Mouse (Mus musculus): ENCODE measurements at regions not wholly inside any gene's neighbourhood (a gene's known extent, or its start where the extent isn't known, plus 50 kb on each side); places are given as distances from the start of the nearest gene placed in this dataset.

GRCm38 (mm10) chr5:64463570-64463969 lies 307.5 kb downstream of the Tbc1d1 start:
- DNase-seq = no peak

GRCm38 (mm10) chr5:64466320-64466719 lies 310.2 kb downstream of the Tbc1d1 start:
- DNase-seq = no peak

DNA sequence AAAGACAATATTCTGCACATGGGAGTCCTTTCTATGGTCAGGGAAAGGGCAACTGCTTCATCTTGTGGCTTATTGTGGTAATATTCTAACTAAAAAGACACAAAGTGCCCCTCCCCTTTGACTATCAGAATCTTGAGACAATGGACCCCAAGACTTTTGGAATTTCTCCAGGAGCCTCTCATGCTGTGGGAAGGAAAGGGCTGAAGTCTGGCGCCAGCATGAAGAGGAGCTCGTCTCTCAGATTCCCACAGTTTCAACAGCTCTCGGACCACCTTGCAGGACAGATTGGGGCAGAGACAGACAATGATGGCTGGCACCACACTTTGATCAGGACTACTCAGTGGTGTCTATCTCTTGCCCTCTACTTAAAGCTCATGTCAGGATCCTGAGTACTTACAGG lies 311.8 kb downstream of the Tbc1d1 start:
- DNase-seq = peak in 1 of 2 experiments; percentile 22

GRCm38 (mm10) chr5:64468307-64468706 lies 312.2 kb downstream of the Tbc1d1 start:
- DNase-seq = no peak

DNA sequence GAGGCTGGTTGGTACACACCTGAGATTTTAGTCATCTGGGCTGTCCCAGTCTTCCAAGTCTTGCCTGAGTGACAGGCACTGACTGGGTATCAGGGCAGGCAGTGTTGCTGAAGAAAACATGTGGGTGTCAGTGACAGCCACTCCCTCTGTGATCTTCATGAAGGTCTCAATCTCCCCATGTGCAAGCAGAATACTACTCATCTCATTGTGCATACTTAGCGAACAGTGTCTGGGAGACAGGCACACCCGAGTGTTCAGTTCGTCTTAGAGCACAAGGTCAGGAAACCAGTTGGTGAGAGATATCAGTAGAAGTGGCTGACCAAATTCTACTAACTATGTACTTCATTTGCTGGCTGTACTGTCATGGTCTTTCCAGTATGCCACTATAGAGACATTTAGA lies 315.9 kb downstream of the Tbc1d1 start:
- no peak for DNase-seq

- DNase-seq = peak; percentile 22 to 29
Observed at GRCm38 (mm10) chr5:64472415-64472814, 316.3 kb downstream of the Tbc1d1 start.

DNA sequence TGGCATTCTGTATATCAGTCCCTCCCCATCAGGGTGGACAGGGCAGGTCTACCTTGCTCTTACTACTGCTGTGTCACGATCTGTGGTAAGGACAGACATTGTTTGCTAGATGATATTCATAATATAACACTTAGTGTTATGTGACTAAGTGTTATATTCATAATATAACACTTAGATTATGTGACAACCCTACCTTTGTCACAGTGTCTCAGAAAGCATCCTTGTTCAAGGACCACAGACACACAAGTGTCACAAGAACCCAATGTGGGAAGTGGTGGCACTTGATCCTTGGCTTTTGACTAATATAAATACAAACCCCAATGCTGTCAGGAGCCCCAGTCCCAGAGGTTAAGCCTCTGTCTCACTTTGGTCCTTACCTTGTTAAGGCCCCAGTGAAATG lies 318.8 kb downstream of the Tbc1d1 start:
- DNase-seq = no peak

- DNase-seq = no peak
Observed at GRCm38 (mm10) chr5:64475736-64476519, 319.8 kb downstream of the Tbc1d1 start.

DNA sequence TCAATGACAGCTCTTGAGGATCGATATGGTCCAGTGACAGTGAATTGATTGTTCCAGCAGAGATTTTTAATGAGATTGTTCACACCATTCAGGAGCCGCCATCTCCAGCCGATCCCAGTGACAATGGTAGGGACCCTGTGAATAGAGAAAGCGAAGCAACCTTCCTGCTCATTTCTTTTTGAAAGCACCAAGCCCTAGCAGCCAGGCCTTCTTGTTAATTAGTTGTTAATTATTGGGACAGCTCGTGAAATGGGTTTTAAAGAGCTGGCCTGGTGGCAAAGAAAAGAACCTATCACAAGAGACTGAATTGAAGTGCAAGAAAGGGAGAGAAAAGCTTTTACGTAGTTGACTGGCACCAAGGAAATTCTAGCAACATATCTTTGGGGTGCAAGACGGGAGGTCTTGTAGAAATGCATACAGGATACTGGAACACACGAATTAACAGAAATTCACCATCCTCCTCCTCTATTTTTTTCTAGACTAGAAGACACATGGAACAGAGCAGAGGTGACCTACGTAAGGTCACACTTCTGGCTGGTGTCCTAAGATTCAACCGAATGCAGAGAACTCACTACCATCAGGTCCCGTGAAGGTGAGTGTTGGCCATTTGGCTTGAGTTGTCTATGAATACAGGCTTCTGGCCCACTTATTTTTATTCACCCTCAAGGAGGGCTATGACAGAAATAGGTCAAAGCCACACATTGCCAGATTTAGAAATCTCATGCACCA lies 320.7 kb downstream of the Tbc1d1 start:
- DNase-seq = no peak

- no peak for DNase-seq
Observed at GRCm38 (mm10) chr5:64478143-64478542, 322.0 kb downstream of the Tbc1d1 start.

DNA sequence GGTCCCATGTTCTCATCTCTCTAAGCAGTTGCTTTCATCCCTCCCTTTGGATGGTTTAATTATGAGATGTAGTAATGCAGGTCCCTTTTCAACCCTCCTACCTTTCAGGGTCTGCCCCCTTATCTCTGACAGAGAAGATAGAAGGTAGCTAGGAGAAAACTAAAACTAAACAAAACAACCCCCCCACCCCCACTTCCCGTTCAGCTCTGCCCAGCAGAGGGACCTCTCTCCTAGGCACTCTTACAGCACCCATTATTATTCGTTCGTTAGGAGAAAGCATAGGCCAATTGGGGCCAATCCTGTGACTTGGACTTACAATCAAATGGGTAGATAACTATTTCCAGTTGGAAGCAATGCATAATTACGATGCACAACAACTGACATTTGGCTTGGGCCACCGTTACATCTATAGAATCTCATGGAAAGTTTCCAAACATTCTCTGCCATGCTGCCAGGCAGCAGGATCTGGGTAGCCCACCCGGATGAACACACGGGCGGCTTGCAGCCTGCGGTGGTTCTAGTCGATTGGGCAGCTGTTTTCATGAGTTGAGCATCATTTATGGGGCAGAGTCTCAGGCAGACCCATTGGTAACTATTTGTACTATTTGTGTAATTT lies 322.6 kb downstream of the Tbc1d1 start:
- DNase-seq = peak in 1 of 2 experiments; percentile 20

DNA sequence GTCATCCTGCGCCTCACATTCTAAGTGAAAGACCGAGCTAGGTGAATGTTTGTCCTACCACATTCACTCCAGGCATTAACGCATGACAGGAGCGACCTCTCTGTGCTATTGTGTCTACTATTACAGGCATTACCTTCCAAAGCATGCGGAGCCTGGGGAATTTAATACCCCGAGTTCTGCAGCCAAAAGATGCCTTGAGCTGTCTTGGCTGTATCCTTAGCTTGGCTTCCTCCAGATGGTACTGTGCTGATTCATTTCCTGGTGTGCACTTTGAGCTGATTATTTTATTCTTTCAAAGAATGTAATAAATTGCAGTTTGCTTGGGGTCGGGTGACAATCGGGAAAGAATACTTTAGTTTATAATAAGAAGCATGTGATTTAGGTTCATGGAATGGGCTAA lies 323.2 kb downstream of the Tbc1d1 start:
- DNase-seq = peak; percentile 28 to 48

DNA sequence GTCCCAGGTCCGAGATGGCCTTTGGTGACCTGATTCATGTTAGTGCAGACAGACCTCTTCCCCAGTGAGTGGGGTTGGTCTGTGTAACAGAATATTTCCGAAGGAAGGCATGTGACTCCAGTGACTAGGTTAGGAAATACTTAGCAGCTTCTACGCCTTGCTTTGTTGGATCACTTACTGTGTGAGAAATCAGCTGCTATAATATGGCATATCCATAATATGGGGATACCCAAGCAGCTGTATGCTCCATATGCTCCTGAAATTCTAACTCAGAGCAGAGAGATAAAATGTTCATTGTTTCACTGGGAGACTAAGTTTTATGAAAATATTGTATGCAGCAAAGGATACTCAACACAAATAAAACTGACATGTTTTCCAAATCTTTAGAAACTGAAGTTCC lies 318.1 kb upstream of the Klf3 start:
- DNase-seq = no peak

GRCm38 (mm10) chr5:64485856-64486255 lies 317.3 kb upstream of the Klf3 start:
- DNase-seq = no peak

DNA sequence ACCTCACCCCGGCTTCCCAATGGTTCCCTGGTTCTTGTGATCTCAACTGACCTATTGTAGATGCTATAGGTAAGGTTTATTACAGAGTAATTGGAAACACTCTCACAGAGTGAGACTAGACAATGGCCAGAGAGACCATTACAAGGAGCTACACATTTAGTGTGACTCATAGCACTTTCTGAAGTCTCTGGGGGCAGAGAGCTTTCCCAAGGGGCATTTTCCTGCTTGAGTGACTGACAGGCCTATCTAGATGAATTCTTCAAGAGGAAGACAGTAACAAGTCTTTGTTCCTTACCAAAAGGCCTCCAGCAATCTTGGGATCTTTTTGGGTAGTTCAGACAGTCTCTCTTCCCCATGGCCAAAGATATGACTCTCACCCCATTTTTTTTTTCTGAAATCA lies 316.4 kb upstream of the Klf3 start:
- no peak for DNase-seq

- DNase-seq = peak; percentile 20 to 27
Observed at GRCm38 (mm10) chr5:64487698-64488398, 315.3 kb upstream of the Klf3 start.

GRCm38 (mm10) chr5:64489656-64490444 lies 313.3 kb upstream of the Klf3 start:
- DNase-seq = no peak

DNA sequence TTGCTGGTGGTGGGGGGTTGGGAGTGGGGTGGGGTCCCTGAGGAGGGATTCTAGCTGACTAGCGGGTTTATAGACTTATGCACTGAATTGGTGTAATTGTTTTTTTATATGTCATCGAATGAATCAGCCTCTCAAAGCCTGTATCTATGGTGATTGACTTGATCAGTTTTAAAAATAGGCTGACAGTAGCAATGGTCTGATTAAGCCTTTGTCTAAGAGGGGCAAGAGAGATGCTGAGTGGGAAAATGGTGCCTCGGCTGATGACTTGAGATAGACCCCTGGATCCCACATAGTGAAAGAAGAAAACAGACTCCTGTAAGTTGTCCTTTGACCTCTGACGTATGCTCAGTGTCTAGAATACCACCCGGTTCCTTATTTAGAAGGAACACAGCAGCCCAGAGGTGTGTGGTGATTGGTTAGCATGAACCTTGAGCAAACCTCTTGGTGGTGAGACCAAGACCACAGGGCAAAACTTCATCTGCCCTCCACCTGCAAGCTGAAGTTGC lies 312.7 kb upstream of the Klf3 start:
- DNase-seq = no peak

GRCm38 (mm10) chr5:64494429-64494828 lies 308.8 kb upstream of the Klf3 start:
- no peak for DNase-seq

GRCm38 (mm10) chr5:64496853-64497252 lies 306.3 kb upstream of the Klf3 start:
- no peak for DNase-seq

- DNase-seq = no peak
Observed at GRCm38 (mm10) chr5:64498431-64498830, 304.8 kb upstream of the Klf3 start.

- no peak for DNase-seq
Observed at GRCm38 (mm10) chr5:64499131-64499530, 304.1 kb upstream of the Klf3 start.
